Comparison of ENCODE assay signal across 8 mouse cellular contexts in genomic region chr1:182020831-182021460, GRCm38 (mm10). TPM values are rescaled to one million over a fixed set of nuclear protein-coding genes. Genes with fewer than 3 reads are reported as not detected.
DNase-seq lines count a peak whose midpoint lies in the region; ATAC-seq and TF ChIP-seq lines count a peak whose summit lies in the region.

No protein-coding gene starts in this region.

- intact Hi-C loops in left cerebral cortex, adult 2 months (cut with DNase I) = loop anchor here (2.0 to 5.0 kb wide), 2 partner anchors 66 to 321 kb away; partner anchors contain the start of gene Fbxo28
- intact Hi-C loops in left cerebral cortex, postnatal 10 days (cut with DNase I) = loop anchor here (5.0 kb wide), 1 partner anchor 71 kb away; no protein-coding TSS in a partner anchor
- intact Hi-C loops in heart, postnatal 10 days (cut with DNase I) = loop anchor here (2.0 kb wide), 2 partner anchors 70 to 94 kb away; no protein-coding TSS in a partner anchor
- intact Hi-C loops in left cerebral cortex, postnatal 4 days (cut with DNase I) = loop anchor here (10.0 kb wide), 2 partner anchors 64 to 94 kb away; no protein-coding TSS in a partner anchor

- no peak for TF ChIP-seq CTCF in left cerebral cortex, adult 2 months (IDR thresholded peaks at IDR 0.05)

- peak overlapping the region; percentile 87 for H3K27ac ChIP-seq in left cerebral cortex, adult 2 months

- DNase-seq in left cerebral cortex, adult 2 months (ENCODE audit: extremely low spot score in 1 of 2, low spot score in 2 of 2) = peak; percentile 22 to 25
- DNase-seq in left cerebral cortex, postnatal 10 days (ENCODE audit: extremely low spot score in 1 of 2, low spot score in 2 of 2) = no peak
- DNase-seq in cerebellum, postnatal 25 days = peak; percentile 16 to 23
- peak; percentile 35 to 42 for DNase-seq in heart, postnatal 10 days
- peak; percentile 13 for DNase-seq in left cerebral cortex, postnatal 4 days
- peak; percentile 27 for DNase-seq in retina, embryonic 14.5 days (ENCODE audit: low spot score)
- no peak for DNase-seq in urinary bladder, postnatal 36 days (ENCODE audit: low spot score in 2 of 2)

- H3K4me3 ChIP-seq in left cerebral cortex, adult 2 months = peak overlapping the region; percentile 82

- no peak for ATAC-seq in megakaryocyte progenitor cell, adult 5-6 weeks (replicated peaks; ENCODE audit: poor library complexity)

RNA-seq across cellular contexts. Expression of gene Enah, which starts 1.2 kb away (rescaled TPM):
- 100 to 1,000 TPM; 161 to 168 TPM for total RNA-seq in left cerebral cortex, adult 2 months (2021)
- 100 to 1,000 TPM; 139 to 152 TPM for total RNA-seq in left cerebral cortex, postnatal 10 days (2021)
- 100 to 1,000 TPM; 140 to 156 TPM for total RNA-seq in heart, postnatal 10 days (2021)
- 100 to 1,000 TPM; 177 to 186 TPM for total RNA-seq in left cerebral cortex, postnatal 4 days (2021)
- total RNA-seq in megakaryocyte progenitor cell, adult 5-6 weeks (2015) = 2.5 and 3.3 TPM in 2 replicates
- 4.1 and 6.1 TPM in 2 replicates for total RNA-seq in megakaryocyte progenitor cell, adult 5-6 weeks (2017)

Comparison
In these comparisons a context has a peak if more than half of its experiments do, and no peak if none do; other contexts are left out.
1. DNase-seq: peak in left cerebral cortex, adult 2 months (2 of 2), cerebellum, postnatal 25 days (2 of 2), heart, postnatal 10 days (2 of 2), left cerebral cortex, postnatal 4 days (single experiment) and retina, embryonic 14.5 days (single experiment); none in left cerebral cortex, postnatal 10 days (0 of 2) and urinary bladder, postnatal 36 days (0 of 2).
2. RNA of gene Enah, which starts 1.2 kb away (total RNA-seq): 177 to 186 TPM in left cerebral cortex, postnatal 4 days, 161 to 168 TPM in left cerebral cortex, adult 2 months, 140 to 156 TPM in heart, postnatal 10 days and 139 to 152 TPM in left cerebral cortex, postnatal 10 days; 2.5 to 6.1 TPM in megakaryocyte progenitor cell, adult 5-6 weeks; every median in the first group is over 10 times any median in the second.